Mouse (Mus musculus) lung, postnatal 4 days (tissue): ENCODE data around the gene Acot8.

ENCODE experiments used
- DNase-seq, 2 experiments: peaks; one replicate each; pipeline ENCODE4 v3.0.0; 2021

The Acot8 gene

DNA sequence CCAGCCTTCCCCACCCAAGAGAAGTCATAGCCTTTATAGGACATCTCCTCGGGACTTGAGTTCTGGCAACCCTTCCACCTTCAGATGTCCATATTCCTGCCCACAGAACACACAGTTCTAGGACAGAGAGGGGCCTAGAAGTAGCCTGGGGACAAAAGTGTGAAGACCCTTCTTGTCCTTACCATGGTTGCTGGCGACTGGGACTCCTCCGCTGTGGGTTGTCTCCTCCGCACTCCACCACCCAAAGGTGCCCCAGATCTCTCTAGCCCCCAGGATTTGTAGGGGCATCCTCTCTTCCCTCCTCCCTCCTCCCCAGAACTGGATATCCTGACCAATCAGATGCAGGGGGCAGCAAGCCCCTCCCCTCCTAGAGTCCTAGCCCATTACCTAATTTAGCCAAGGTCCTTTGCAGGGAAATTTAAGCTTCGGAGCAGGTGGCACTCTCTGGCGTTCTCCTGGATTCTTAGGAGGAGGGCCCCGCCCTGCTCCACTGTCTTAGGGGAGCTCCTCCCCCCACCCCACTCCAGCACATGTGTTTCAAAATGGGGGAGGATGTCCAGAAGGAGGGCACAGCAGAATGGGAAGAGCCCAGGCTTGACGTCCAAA, 25.1 kb downstream of the Acot8 start, which contains the start of gene Tnnc2:
Gene Tnnc2 (minus strand): TSS at position 487 of the 606 bp plus-strand sequence.
- no peak for DNase-seq

DNA sequence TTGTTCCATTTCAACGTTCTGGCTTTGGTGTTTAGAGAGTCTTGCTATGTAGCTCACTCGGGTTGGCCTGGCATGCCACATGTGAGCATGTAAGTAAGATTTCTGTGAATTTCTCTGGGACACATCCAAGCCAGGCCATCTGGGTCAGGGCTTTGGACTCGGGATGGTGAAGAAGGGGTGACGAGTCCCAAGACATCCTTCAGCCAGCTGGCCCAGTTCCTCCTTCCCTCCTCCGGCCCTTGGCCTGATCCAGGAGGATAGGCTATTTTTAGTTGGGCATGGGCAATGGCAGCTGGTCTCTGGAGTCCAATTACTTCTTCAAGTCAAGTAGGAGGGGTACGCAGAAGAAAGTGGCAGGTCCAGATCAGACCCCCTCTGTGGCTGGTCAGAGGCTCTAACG, 25.9 kb downstream of the Acot8 start:
- DNase-seq = no peak

- no peak for DNase-seq
These were observed 26.7 kb downstream of the Acot8 start for GRCm38 (mm10) chr2:164778015-164778287.

DNA sequence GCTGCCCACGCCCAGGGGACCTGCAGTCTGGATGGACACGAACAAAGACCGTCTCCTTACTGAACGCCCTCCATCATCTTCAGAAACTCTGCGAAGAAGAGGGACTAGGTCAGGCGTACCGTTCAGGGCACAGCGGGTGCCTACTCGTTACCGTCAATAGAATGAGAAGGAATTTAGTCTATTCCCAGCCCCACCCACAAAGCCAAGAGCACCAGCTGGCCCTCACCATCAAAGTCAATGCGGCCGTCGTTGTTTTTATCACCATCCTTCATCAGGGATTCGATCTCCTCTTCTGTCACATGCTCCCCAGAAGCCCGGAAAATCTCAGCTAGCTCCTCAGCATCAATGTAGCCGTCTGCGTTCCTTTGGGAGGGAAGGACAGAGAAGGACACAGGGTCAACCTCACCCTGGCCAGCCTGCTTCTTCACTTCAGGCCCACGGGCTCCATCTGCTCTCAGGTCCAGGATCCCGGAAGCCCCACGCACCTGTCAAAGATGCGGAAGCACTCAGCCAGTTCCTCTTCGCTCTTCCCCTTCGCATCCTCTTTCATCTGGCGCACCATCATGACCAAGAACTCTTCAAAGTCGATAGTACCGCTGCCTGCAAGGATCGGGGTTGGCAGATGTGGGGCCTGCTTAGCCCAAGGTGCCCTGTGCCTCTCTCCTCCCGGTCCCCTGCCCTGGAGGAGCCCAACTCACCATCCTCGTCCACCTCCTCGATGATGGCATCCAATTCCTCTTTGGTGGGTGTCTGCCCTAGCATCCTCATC, 27.3 kb downstream of the Acot8 start:
- DNase-seq = no peak

GRCm38 (mm10) chr2:164776801-164777200, 27.9 kb downstream of the Acot8 start:
- DNase-seq = no peak

- no peak for DNase-seq
These were observed 28.6 kb downstream of the Acot8 start for GRCm38 (mm10) chr2:164776130-164776529.

GRCm38 (mm10) chr2:164773989-164774364, 30.7 kb downstream of the Acot8 start:
- no peak for DNase-seq

GRCm38 (mm10) chr2:164773229-164773988, 31.3 kb downstream of the Acot8 start:
- DNase-seq = no peak

DNA sequence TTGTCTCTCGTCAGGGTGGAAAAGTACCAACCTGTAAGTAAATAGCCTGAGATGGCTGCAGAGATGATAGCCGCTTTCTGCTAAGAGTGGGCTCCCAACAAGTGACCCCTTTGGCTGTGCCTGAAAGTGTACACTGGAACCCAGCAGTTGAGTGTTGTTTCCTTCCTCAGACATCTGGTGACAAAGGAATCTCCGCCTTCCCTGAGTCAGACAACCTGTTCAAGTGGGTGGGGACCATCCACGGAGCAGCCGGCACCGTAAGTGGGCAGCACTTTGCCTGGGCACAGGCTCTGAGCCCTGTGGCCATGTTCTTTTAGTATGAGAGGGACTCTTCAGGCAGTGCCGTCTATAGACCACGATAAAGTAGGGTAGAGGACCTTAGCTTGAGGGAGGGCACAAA, 33.6 kb downstream of the Acot8 start:
- no peak for DNase-seq

DNA sequence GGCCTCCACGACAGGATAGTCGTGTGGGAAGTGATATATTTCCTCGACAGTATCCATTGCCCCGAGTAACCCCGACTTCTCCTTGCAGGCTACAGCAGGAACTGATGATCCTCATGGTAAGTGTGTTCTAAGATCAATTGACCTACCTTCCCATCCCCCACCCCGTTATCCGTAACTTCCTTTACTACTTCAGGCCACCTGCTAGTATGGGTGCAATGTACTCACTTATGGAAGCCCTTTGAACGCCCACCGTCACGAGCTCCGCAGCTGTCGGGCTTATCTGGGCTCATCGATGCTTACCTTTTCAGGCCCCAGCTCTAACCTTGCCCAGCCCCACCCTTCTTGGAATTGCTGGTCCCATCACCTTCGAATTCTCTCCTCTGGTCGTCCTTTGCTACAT, 34.4 kb downstream of the Acot8 start:
- DNase-seq = no peak

DNA sequence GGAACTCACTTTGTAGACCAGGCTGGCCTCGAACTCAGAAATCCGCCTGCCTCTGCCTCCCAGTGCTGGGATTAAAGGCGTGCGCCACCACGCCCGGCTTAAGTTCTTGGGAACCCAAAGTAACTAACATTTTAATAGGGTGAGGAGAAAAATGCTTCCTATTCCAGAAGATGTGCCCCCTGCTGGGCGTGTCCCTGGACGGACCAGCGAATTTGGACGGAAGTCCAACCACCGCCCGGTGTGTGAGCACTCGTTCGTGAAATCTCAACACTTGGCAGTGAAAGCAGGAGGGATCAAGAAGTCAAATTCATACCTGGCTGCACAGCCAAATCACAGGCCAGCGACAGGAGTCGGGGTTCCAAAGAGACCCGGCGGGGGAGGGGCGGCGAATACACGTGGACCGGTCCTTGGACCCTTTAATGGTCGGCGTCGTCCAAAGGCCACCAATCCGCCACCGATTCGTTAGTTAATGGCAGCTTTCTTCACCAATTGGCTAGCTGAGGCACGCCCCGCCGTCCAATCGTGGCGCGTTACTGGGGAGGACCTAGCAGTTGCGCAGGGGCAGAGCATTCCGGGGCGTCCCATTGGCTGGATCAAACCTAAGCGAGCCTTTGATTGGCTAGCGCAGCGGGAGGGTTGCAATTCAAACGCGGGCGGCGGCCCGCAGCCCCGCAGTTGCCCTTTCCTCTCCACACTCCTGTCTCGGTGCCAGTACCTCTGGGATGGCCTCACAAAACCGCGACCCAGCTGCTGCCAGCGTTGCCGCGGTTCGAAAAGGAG, 35.2 kb downstream of the Acot8 start, which contains the start of gene Ube2c:
Gene Ube2c (plus strand): TSS at position 641 of the 780 bp plus-strand sequence.
- DNase-seq = peak; percentile 99

DNA sequence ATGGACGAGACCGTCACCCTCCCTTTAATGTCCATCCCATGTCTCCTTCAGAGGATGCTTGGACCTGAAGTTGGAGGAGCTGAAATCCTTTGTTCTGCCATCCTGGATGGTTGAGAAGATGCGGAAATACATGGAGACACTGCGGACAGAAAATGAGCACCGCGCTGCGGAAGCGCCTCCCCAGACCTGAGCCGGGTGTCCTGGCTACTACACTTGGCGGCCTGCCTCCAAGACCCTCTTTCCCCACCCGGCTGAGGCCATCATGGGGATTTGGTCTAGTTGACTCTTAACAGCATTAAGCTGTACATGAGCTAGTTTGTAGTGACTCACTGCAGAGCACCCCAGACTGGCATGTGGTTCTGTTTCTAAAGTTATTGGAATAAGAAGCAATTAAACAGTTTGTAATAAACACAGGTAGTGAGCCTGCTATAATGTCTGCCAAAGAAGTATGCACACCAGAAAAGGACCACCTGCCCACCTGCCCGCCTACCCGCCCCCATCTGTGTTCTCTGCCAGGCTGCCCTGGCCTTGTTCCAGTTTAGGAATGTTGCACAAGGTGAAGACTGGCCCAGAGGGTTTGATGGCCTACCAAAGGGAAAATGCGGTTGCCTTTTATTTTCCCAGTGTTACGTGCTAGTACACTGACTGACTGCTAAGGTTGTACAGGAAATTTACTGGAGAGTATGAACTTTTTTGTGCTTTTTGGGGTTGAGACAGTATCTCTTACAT, 36.7 kb downstream of the Acot8 start:
- DNase-seq = no peak

- DNase-seq = no peak
These were observed 38.8 kb downstream of the Acot8 start for GRCm38 (mm10) chr2:164765841-164766240.

GRCm38 (mm10) chr2:164762593-164762992, 42.1 kb downstream of the Acot8 start:
- no peak for DNase-seq

GRCm38 (mm10) chr2:164761971-164762370, 42.7 kb downstream of the Acot8 start:
- DNase-seq = no peak

GRCm38 (mm10) chr2:164761502-164761901, 43.2 kb downstream of the Acot8 start:
- DNase-seq = no peak

GRCm38 (mm10) chr2:164760059-164760833, 44.4 kb downstream of the Acot8 start:
- DNase-seq = no peak

- DNase-seq = no peak
These were observed 46.0 kb downstream of the Acot8 start for GRCm38 (mm10) chr2:164758692-164759091.

GRCm38 (mm10) chr2:164757841-164758240, 46.8 kb downstream of the Acot8 start:
- DNase-seq = no peak

- DNase-seq = no peak
These were observed 49.9 kb downstream of the Acot8 start for GRCm38 (mm10) chr2:164754800-164755199.

DNA sequence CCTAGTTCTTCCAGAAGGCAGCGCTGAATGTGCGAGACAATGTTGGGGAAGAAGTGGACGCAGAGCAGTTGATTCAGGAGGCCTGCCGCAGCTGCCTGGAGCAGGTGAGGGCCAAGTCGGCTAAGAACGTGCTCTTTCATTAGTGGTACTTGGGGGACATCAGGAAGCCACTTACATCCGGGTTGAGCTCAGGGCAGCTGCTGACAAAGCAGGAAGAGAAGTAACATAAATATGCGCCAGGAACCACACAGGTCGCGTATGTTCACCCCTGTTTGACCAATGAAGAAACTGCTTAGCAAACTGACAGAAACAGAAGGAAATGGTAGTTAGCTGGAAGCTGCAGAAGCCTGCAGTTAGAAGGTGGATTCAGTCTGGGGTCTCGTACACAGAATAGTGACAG, 50.6 kb downstream of the Acot8 start:
- DNase-seq = no peak

GRCm38 (mm10) chr2:164752454-164752853, 52.2 kb downstream of the Acot8 start:
- DNase-seq = no peak
